Mouse (Mus musculus) cortical plate, adult 2 months (tissue): ENCODE data around the gene Vamp8.

Experiments
- CTCF ChIP-seq: fragments of 200-500 bp; IDR thresholded peaks from 2 replicates; pipeline ENCODE4 v1.5.1; 2011; ENCODE audit warnings: mild to moderate bottlenecking, control low read depth, low read length; ENCODE audit not compliant: insufficient read depth; ENCODE audit errors: extremely low read depth
- POLR2A ChIP-seq: fragments of 200-500 bp; IDR thresholded peaks from 2 replicates; pipeline ENCODE4 v1.6.1; 2011; ENCODE audit warnings: mild to moderate bottlenecking, low read length, control low read depth; ENCODE audit not compliant: insufficient read depth; ENCODE audit errors: extremely low read depth

GRCm38 (mm10) chr6:72399967-72400366, 9.5 kb upstream of the Vamp8 start:
- TF ChIP-seq POLR2A (no peak), CTCF (no peak)
